Mouse (Mus musculus) spleen, adult 2 months (tissue): Measurements from ENCODE around the gene Apopt1.

ENCODE experiments used
- CTCF ChIP-seq: fragments of 200-500 bp; IDR thresholded peaks from 2 replicates; pipeline ENCODE4 v1.5.1; 2011; ENCODE audit warnings: mild to moderate bottlenecking, inconsistent platforms; ENCODE audit not compliant: insufficient read depth, insufficient read length, insufficient replicate concordance; ENCODE audit errors: extremely low read depth
- POLR2A ChIP-seq: fragments of 200-500 bp; IDR thresholded peaks from 2 replicates; pipeline ENCODE4 v1.6.1; 2011; ENCODE audit warnings: low read depth, low read length, inconsistent platforms

DNA sequence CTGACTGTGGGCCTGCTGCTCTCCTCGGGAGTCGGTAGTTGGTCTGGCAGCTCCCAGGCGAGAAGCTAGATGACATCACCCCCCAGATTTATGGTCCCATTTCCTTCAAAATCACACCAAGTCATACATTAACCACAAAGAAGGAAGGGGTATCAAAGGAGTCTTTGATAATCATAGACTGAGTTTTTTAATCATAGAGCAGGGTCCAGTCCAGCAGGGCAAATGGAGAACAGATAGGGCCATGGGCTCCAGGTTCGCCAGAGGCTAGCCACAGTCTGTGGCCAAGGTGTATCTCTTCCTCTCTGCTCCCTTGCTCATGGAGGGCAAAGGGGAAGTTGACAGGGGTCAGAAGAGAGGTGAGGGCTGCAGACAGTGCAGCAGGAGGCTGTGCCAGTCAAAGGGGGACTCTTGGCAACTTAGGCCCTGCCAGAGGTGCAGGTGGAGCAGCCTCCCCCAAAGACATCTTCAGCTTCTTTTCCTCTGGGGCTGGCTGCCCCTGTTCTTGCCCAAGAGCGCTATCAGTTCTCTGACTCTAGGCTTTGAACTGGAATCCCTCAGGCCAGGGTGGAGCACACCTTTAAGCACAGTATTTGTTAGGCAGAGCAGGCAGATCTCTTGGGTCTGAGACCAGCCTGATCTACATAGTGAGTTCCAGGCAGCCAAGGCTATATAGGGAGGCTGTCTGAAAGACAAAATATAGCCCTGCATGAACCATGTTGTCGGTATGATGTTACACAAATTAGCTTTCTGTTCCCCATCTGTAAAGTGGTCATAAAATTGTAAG, 37.1 kb upstream of the Apopt1 start:
- no peak for TF ChIP-seq POLR2A
- TF ChIP-seq CTCF: no peak
